Mouse (Mus musculus) MEL (cell line): Measurements from ENCODE around the gene Col24a1.

Experiments used
- CTCF ChIP-seq, 3 experiments: IDR thresholded peaks in 2 of 3; conservative IDR thresholded peaks in 1 of 3; 2 replicates each; pipeline ENCODE4 v1.5.1; 2011 to 2012; ENCODE audit warnings: low read length in 3 of 3, low read depth in 2 of 3, mild to moderate bottlenecking in 2 of 3, improper control_type of control experiment in 1 of 3, inconsistent platforms in 1 of 3, mixed read lengths in 1 of 3, moderate library complexity in 1 of 3; ENCODE audit not compliant: control insufficient read depth in 1 of 3, insufficient read depth in 1 of 3, poor library complexity in 1 of 3, severe bottlenecking in 1 of 3
- NRF1 ChIP-seq: IDR thresholded peaks from 2 replicates; pipeline ENCODE4 v1.6.1; 2014; ENCODE audit warnings: low read depth, mild to moderate bottlenecking, inconsistent platforms, low read length, improper control_type of control experiment, moderate library complexity; ENCODE audit not compliant: poor library complexity, insufficient read depth, severe bottlenecking
- ZNF384 ChIP-seq: IDR thresholded peaks from 2 replicates; pipeline ENCODE4 v1.6.1; 2012; ENCODE audit warnings: low read depth, mild to moderate bottlenecking, inconsistent platforms, low read length, improper control_type of control experiment

DNA sequence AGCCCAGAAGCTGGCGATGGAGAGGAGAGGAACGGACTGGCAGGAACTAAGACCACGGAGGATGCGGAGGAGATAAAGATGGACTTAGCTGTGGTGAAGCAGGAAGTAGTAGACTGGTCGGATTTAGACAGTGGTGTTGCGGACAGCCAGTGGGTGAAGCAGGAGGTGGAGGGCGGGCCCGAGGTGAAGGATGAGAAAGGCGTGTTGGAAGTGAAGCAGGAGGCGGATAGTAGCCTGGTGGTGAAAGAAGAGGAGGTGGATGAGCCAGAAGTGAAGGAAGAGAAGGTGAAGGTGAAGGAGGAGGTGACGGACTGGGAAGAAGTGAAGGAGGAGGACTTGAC, 284.2 kb downstream of the Col24a1 start:
- TF ChIP-seq CTCF (IDR thresholded peaks at IDR 0.05 in 2 of 3, conservative IDR thresholded peaks at IDR 0.05 in 1 of 3; ENCODE audit: control insufficient read depth in 1 of 3, insufficient read depth in 1 of 3, low read depth in 2 of 3, low read length in 3 of 3, poor library complexity in 1 of 3, severe bottlenecking in 1 of 3): no peak
- TF ChIP-seq NRF1: no peak
- no peak for TF ChIP-seq ZNF384
